Comparison of ENCODE assay signal across 15 mouse cellular contexts in genomic region chr3:106003360-106003759, GRCm38 (mm10). TPM values are rescaled to one million over a fixed set of nuclear protein-coding genes. Genes with fewer than 3 reads are reported as not detected.
"Had no signal": no experiment of that assay in that cellular context is flagged by ENCODE, and none has a peak within 500 bp of the region (broad histone marks: within the 10 kb centered on the region; RNA-seq: fewer than 3 reads in every experiment).

No protein-coding gene starts in this region.

RNA-seq across cellular contexts. Expression of gene Pifo, which starts 11.1 kb away (rescaled TPM):
- polyA plus RNA-seq: kidney, adult 2 months; kidney, embryonic 14.5 days; large intestine, adult 2 months; limb, embryonic 10.5 days; limb, embryonic 13.5 days; liver, embryonic 12.5 days; liver, embryonic 15.5 days; myocyte; neural tube, embryonic 11.5 days; small intestine, adult 2 months had no signal

RNA-seq across cellular contexts. Expression of gene Chil5, which starts 29.3 kb away (rescaled TPM):
- polyA plus RNA-seq: kidney, embryonic 14.5 days; limb, embryonic 13.5 days; liver, embryonic 12.5 days; lung, embryonic 16.5 days; midbrain, embryonic 12.5 days; midbrain, embryonic 15.5 days; myocyte; neural tube, embryonic 11.5 days; neural tube, embryonic 14.5 days; small intestine, adult 2 months; stomach, embryonic 15.5 days had no signal
